Mouse (Mus musculus) heart, embryonic 15.5 days (tissue): ENCODE results near the gene 9430038I01Rik. TPM values are rescaled to one million over a fixed set of nuclear protein-coding genes. Genes with fewer than 3 reads are reported as not detected.

ENCODE experiments used
- ATAC-seq: fragments of 200-750 bp; cut with Nextera tagmentation; replicated peaks from 2 replicates; pipeline ENCODE4 v1.8.0; 2017; ENCODE audit warnings: low read depth, moderate TSS enrichment; ENCODE audit not compliant: insufficient number of reproducible peaks, insufficient read depth, low FRiP score
- H3K27ac ChIP-seq: fragments of 300-500 bp; sonication (generic); 2 replicates; pipeline ENCODE4 v1.5.1; 2015; ENCODE audit warnings: mild to moderate bottlenecking, inconsistent platforms
- H3K27me3 ChIP-seq: fragments of 300-500 bp; sonication (generic); 2 replicates; pipeline ENCODE4 v1.6.1; 2015; ENCODE audit warnings: inconsistent platforms
- H3K36me3 ChIP-seq: fragments of 300-500 bp; sonication (generic); 2 replicates; pipeline ENCODE4 v1.6.1; 2015; ENCODE audit warnings: mild to moderate bottlenecking, inconsistent platforms
- H3K4me1 ChIP-seq: fragments of 300-500 bp; sonication (generic); replicated peaks from 2 replicates; pipeline ENCODE4 v1.6.1; 2015; ENCODE audit warnings: inconsistent platforms
- H3K4me2 ChIP-seq: fragments of 300-500 bp; sonication (generic); 2 replicates; pipeline ENCODE4 v1.6.1; 2015; ENCODE audit warnings: inconsistent platforms, mild to moderate bottlenecking, moderate library complexity
- H3K4me3 ChIP-seq: fragments of 300-500 bp; sonication (generic); 2 replicates; pipeline ENCODE4 v1.5.1; 2015; ENCODE audit warnings: mild to moderate bottlenecking, inconsistent platforms
- H3K9ac ChIP-seq: fragments of 300-500 bp; sonication (generic); 2 replicates; pipeline ENCODE4 v1.6.1; 2015; ENCODE audit warnings: mild to moderate bottlenecking, inconsistent platforms
- H3K9me3 ChIP-seq: fragments of 300-500 bp; sonication (generic); replicated peaks from 2 replicates; pipeline ENCODE4 v1.6.1; 2016; ENCODE audit warnings: inconsistent platforms
- WGBS: fragments of 180-500 bp; shearing (Covaris S2); methylation state at CpG from one replicate; pipeline ENCODE4 v1.1.7; 2015; ENCODE audit warnings: mixed read lengths; 5-methylcytosine and 5-hydroxymethylcytosine counted together
- polyA plus RNA-seq: library from polyadenylated mRNA; unstranded; fragments of >200 nt; fragmentation: Nextera tagmentation; extraction: Ambion mirVana; gene quantifications from 2 replicates; pipeline ENCODE4 v1.2.1, GENCODE M21; 2015

Gene 9430038I01Rik
- polyA plus RNA-seq, 1 experiment from 2014 or later, result 12.5 TPM

- WGBS, result 68% methylated on average over 7 of the region's 7 CpGs
- H3K9ac ChIP-seq, result no peak overlapping the region
- H3K4me1 ChIP-seq, result no peaks in the 10 kb centered on the region
- H3K27me3 ChIP-seq, result no peaks in the 10 kb centered on the region
- H3K4me2 ChIP-seq, result no peak overlapping the region
- H3K9me3 ChIP-seq, result no peaks in the 10 kb centered on the region
- H3K4me3 ChIP-seq, result no peak overlapping the region
- H3K27ac ChIP-seq, result no peak overlapping the region
- H3K36me3 ChIP-seq, result no peaks in the 10 kb centered on the region
- no peak for ATAC-seq
Observed at GRCm38 (mm10) chr7:137364571-137364970, 46.0 kb downstream of the 9430038I01Rik start.

GRCm38 (mm10) chr7:137346860-137347259, 63.7 kb downstream of the 9430038I01Rik start:
- Histone ChIP-seq H3K36me3 (no peaks in the 10 kb centered on the region), H3K27ac (no peak overlapping the region), H3K9ac (no peak overlapping the region), H3K9me3 (no peaks in the 10 kb centered on the region), H3K4me3 (no peak overlapping the region), H3K4me2 (no peak overlapping the region), H3K27me3 (no peaks in the 10 kb centered on the region), H3K4me1 (peaks cover 9% of the 10 kb centered on the region)
- ATAC-seq, result no peak
- WGBS, result 66% methylated on average over 7 of the region's 7 CpGs

GRCm38 (mm10) chr7:137346068-137346467, 64.5 kb downstream of the 9430038I01Rik start:
- H3K36me3 ChIP-seq, result no peaks in the 10 kb centered on the region
- H3K27me3 ChIP-seq, result no peaks in the 10 kb centered on the region
- no peaks in the 10 kb centered on the region for H3K9me3 ChIP-seq
- no peak overlapping the region for H3K9ac ChIP-seq
- no peak overlapping the region for H3K4me2 ChIP-seq
- H3K27ac ChIP-seq, result no peak overlapping the region
- no peak overlapping the region for H3K4me3 ChIP-seq
- no peak for ATAC-seq
- 60% methylated on average over 10 of the region's 10 CpGs for WGBS
- peaks cover 9% of the 10 kb centered on the region for H3K4me1 ChIP-seq

- H3K9me3 ChIP-seq, result no peaks in the 10 kb centered on the region
- H3K4me3 ChIP-seq, result no peak overlapping the region
- H3K4me1 ChIP-seq, result no peaks in the 10 kb centered on the region
- no peak overlapping the region for H3K27ac ChIP-seq
- 80% methylated on average over 2 of the region's 2 CpGs for WGBS
- H3K9ac ChIP-seq, result no peak overlapping the region
- H3K4me2 ChIP-seq, result no peak overlapping the region
- H3K36me3 ChIP-seq, result no peaks in the 10 kb centered on the region
- peaks cover 26% of the 10 kb centered on the region for H3K27me3 ChIP-seq
- no peak for ATAC-seq
Observed at GRCm38 (mm10) chr7:137333951-137334350, 76.6 kb downstream of the 9430038I01Rik start.

Other genes starting within 250 kb of the 9430038I01Rik start
- 1.2 and 1.3 TPM in 2 replicates for gene Ebf3, start 96.3 kb downstream of the 9430038I01Rik start, polyA plus RNA-seq
- gene Glrx3, start 26.9 kb upstream of the 9430038I01Rik start, polyA plus RNA-seq, result 168 and 170 TPM in 2 replicates